Mouse (Mus musculus) liver, adult 2 months (tissue): ENCODE data around the gene Atp5l. TPM values are rescaled to one million over a fixed set of nuclear protein-coding genes. Genes with fewer than 3 reads are reported as not detected.
A peak's percentile ranks its signal among the peaks of the same experiment; 100 is the strongest.

Experiments used
- DNase-seq: peaks from one replicate; pipeline ENCODE4 v3.0.0-alpha.2; 2011; ENCODE audit warnings: low read depth, low spot score; ENCODE audit errors: extremely low read depth
- H3K27ac ChIP-seq: fragments of 200-500 bp; replicated peaks from 2 replicates; pipeline ENCODE4 v1.5.1; 2012; ENCODE audit warnings: low read depth, mild to moderate bottlenecking, control low read depth, inconsistent platforms, low read length; ENCODE audit not compliant: insufficient read depth
- H3K27me3 ChIP-seq: fragments of 200-500 bp; 2 replicates; pipeline ENCODE4 v1.6.1; 2012; ENCODE audit warnings: mild to moderate bottlenecking, moderate library complexity, low read length, inconsistent platforms; ENCODE audit not compliant: control insufficient read depth, insufficient read depth
- H3K36me3 ChIP-seq: fragments of 200-500 bp; 2 replicates; pipeline ENCODE4 v1.6.1; 2012; ENCODE audit warnings: low read length, inconsistent platforms; ENCODE audit not compliant: control insufficient read depth, insufficient read depth
- H3K4me1 ChIP-seq: fragments of 200-500 bp; 2 replicates; pipeline ENCODE4 v1.6.1; 2011; ENCODE audit warnings: low read length; ENCODE audit not compliant: control insufficient read depth, insufficient read depth
- H3K4me3 ChIP-seq: fragments of 200-500 bp; 2 replicates; pipeline ENCODE4 v1.5.1; 2011; ENCODE audit warnings: low read depth, mild to moderate bottlenecking, control low read depth, low read length, moderate library complexity; ENCODE audit not compliant: insufficient read depth
- H3K79me2 ChIP-seq: fragments of 200-500 bp; 2 replicates; pipeline ENCODE4 v1.6.1; 2012; ENCODE audit warnings: inconsistent platforms, mild to moderate bottlenecking, low read length, moderate library complexity; ENCODE audit not compliant: control insufficient read depth, insufficient read depth
- H3K9ac ChIP-seq: fragments of 200-500 bp; 2 replicates; pipeline ENCODE4 v1.6.1; 2012; ENCODE audit warnings: low read depth, mild to moderate bottlenecking, control low read depth, inconsistent platforms, low read length
- CTCF ChIP-seq: fragments of 200-500 bp; IDR thresholded peaks from 2 replicates; pipeline ENCODE4 v1.5.1; 2011; ENCODE audit warnings: low read depth, low read length, control low read depth
- POLR2A ChIP-seq: fragments of 200-500 bp; IDR thresholded peaks from 2 replicates; pipeline ENCODE4 v1.6.1; 2011; ENCODE audit warnings: low read length, control low read depth; ENCODE audit not compliant: insufficient read depth; ENCODE audit errors: extremely low read depth
- WGBS: fragments of 180-500 bp; shearing (Covaris S2); methylation state at CpG from one replicate; pipeline ENCODE4 v1.1.7; 2018; 5-methylcytosine and 5-hydroxymethylcytosine counted together
- polyA plus RNA-seq: library from polyadenylated mRNA; depleted of rRNA; stranded (reverse); fragments of >200 nt; gene quantifications from 2 replicates; pipeline ENCODE4 v1.2.3, GENCODE M21; 2012
- total RNA-seq: library from RNA; depleted of rRNA; stranded (reverse); fragments of >200 nt; gene quantifications from 2 replicates; pipeline ENCODE4 v1.2.3, GENCODE M21; 2014

Gene Atp5l
- total and polyA plus RNA-seq, 2 experiments, result 372 to 586 TPM

GRCm38 (mm10) chr9:44881941-44882435, 38.6 kb downstream of the Atp5l start:
- peak; percentile 65 for DNase-seq
- Histone ChIP-seq H3K4me1 (peaks cover 20% of the 10 kb centered on the region), H3K27ac (peak overlapping the region; percentile 88), H3K79me2 (peaks cover 33% of the 10 kb centered on the region), H3K9ac (peak overlapping the region; percentile 70), H3K27me3 (no peaks in the 10 kb centered on the region), H3K4me3 (peak overlapping the region; percentile 72), H3K36me3 (no peaks in the 10 kb centered on the region)
- TF ChIP-seq POLR2A, result peak; percentile 63
- no peak for TF ChIP-seq CTCF
- under 1% methylated on average over 29 of the region's 29 CpGs for WGBS

DNA sequence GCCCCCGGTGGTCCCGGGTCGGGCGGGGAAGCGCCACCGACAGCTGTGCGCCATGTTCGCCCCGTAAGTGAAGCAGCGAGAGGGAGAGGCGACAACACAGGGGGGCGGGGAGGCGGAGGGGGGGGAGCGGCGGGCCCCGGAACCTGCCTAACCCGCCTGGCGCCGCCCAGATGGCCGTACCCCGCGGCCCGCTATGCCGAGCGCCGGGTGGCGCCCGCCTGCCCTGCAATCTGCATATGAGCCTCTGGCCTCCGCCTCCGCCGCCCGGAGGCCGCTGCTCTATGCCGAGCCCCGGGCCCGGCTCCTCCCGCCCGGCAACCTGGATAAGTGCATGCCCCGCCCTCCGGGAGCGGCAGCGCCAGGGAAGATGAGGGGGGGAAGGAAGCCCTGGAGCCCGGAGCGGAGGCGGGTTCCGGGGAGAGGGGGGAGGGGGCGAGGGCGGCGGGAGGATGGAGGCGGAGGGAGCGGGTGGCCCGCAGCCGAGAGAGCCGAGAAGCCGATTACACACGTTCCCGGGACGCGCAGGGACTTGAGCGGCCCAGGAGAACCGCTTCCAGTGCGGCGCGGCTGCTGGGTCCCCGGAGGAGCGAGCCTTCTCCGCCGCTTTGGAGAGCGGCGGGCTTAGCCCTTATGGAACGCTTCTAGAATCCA, 39.2 kb downstream of the Atp5l start, which contains the start of gene Kmt2a:
Kmt2a (minus strand) TSS at position 76 of the 651 bp plus-strand sequence.
- no peaks in the 10 kb centered on the region for H3K36me3 ChIP-seq
- no peaks in the 10 kb centered on the region for H3K27me3 ChIP-seq
- H3K4me3 ChIP-seq, result peak within 1 kb of the TSS; percentile 100
- no peak for TF ChIP-seq CTCF
- TF ChIP-seq POLR2A, result 0 out of 2 replicates have a peak, but pooled peaks have one; percentile 40
- H3K4me1 ChIP-seq, result peaks cover 20% of the 10 kb centered on the region
- WGBS, result under 1% methylated on average over 49 of the region's 71 CpGs
- H3K79me2 ChIP-seq, result peaks cover 35% of the 10 kb centered on the region
- peak within 1 kb of the TSS; percentile 88 for H3K27ac ChIP-seq
- H3K9ac ChIP-seq, result peak within 1 kb of the TSS; percentile 99
- peak; percentile 82 for DNase-seq

DNA sequence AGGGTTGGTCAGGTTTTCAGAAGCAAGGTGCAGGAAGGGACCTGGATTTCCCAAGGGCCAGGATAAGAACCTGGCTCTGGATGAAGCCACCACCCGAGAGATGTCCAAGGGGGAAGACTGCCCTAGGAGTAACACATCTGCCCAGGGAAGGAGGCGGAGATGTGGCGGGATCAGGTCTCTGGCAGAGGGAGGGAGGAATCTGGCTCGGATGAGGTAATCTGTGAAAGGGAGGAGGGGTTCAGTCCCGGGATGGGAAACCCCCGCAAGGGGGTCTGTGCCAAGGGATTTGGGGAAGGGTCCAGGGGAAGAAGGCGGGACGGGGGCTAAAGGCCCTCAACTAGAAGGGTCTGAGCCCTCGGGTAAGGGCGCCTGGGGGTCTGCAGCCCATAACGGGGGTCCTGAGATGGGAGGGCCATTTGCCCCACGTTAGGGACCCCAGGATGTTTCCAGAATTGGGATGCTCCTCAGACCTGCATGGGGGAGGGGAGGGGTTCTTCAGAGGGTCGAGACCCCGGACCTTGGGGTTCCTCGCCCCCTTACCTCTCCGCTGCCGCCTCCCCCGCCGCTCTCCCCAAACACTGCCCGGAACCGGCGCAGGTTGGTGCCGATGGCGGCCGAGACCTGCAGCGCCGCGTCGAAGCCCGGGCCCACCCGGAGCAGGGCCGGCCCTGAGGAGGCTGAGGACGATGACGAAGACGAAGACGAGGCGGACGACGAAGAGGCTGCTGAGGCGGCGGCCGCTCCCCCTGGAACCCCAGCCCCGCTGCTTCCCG, 40.0 kb downstream of the Atp5l start:
- DNase-seq, result no peak
- Histone ChIP-seq H3K4me3 (peak overlapping the region; percentile 100), H3K27me3 (no peaks in the 10 kb centered on the region), H3K27ac (peak overlapping the region; percentile 52), H3K36me3 (no peaks in the 10 kb centered on the region), H3K9ac (peak overlapping the region; percentile 99), H3K4me1 (peaks cover 20% of the 10 kb centered on the region), H3K79me2 (peaks cover 35% of the 10 kb centered on the region)
- WGBS, result under 1% methylated on average over 44 of the region's 44 CpGs
- TF ChIP-seq POLR2A (no peak), CTCF (no peak)

- 2% methylated on average over 13 of the region's 13 CpGs for WGBS
- H3K9ac ChIP-seq, result peak overlapping the region; percentile 99
- H3K4me3 ChIP-seq, result peak overlapping the region; percentile 100
- H3K27me3 ChIP-seq, result no peaks in the 10 kb centered on the region
- peak; percentile 56 for DNase-seq
- H3K79me2 ChIP-seq, result peaks cover 35% of the 10 kb centered on the region
- H3K4me1 ChIP-seq, result peaks cover 20% of the 10 kb centered on the region
- no peaks in the 10 kb centered on the region for H3K36me3 ChIP-seq
- no peak overlapping the region for H3K27ac ChIP-seq
- no peak for TF ChIP-seq CTCF
- no peak for TF ChIP-seq POLR2A
These were observed 40.8 kb downstream of the Atp5l start for GRCm38 (mm10) chr9:44879694-44880271.

DNA sequence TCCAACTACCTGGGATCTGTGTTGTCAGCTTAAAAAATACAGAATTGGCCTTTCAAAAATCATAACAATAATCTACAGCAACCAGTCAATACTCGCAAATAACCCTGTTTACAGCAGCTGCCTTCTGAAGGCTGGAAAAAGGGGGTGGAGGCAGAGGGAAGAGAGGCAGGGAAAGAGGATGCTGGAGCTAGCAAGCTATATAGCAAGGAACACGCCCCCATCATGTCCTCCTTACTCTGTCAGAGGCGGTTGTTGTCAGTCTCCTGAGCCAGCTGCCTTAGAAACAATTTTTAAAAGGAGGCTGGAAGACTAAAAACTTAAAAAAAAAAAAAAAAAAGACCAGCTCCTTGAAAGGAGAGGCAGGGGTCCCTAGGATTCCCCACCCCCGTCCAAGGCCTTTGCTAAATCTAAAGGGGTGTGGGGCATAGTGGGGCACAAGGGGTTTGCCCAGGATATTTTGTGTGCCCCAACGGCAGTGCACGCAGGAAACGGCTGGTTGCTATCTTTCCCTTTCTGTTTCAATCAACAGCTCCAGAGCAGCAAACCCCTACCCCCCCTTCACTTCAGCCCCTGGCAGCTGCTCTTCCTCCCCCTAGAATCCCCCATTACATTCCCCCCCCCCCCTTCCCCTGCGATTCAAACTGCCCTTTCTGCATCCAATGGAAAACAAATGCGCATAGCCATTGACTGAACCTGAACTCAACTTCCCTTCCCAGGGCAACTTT, 41.6 kb downstream of the Atp5l start:
- DNase-seq, result no peak
- Histone ChIP-seq H3K27ac (no peak overlapping the region), H3K79me2 (peaks cover 38% of the 10 kb centered on the region), H3K9ac (peak overlapping the region; percentile 24; the same call in 1 of the 2 replicates), H3K4me1 (peaks cover 20% of the 10 kb centered on the region), H3K4me3 (no peak overlapping the region), H3K27me3 (no peaks in the 10 kb centered on the region), H3K36me3 (no peaks in the 10 kb centered on the region)
- TF ChIP-seq CTCF, result no peak
- no peak for TF ChIP-seq POLR2A
- WGBS, result 49% methylated on average over 9 of the region's 9 CpGs
